Mouse (Mus musculus) activated CD4-positive, CD25-positive, alpha-beta regulatory T cell, adult 9 weeks (primary cell): Measurements from ENCODE around the gene Fam49a. TPM values are rescaled to one million over a fixed set of nuclear protein-coding genes. Genes with fewer than 3 reads are reported as not detected.

ENCODE experiments used
- polyA plus RNA-seq: library from polyadenylated mRNA; unstranded; fragments of 100-300 nt; shearing (Covaris generic); gene quantifications from one replicate; pipeline ENCODE4 v1.2.1, GENCODE M21; 2017

Gene Fam49a
- 63.4 TPM for polyA plus RNA-seq

DNA sequence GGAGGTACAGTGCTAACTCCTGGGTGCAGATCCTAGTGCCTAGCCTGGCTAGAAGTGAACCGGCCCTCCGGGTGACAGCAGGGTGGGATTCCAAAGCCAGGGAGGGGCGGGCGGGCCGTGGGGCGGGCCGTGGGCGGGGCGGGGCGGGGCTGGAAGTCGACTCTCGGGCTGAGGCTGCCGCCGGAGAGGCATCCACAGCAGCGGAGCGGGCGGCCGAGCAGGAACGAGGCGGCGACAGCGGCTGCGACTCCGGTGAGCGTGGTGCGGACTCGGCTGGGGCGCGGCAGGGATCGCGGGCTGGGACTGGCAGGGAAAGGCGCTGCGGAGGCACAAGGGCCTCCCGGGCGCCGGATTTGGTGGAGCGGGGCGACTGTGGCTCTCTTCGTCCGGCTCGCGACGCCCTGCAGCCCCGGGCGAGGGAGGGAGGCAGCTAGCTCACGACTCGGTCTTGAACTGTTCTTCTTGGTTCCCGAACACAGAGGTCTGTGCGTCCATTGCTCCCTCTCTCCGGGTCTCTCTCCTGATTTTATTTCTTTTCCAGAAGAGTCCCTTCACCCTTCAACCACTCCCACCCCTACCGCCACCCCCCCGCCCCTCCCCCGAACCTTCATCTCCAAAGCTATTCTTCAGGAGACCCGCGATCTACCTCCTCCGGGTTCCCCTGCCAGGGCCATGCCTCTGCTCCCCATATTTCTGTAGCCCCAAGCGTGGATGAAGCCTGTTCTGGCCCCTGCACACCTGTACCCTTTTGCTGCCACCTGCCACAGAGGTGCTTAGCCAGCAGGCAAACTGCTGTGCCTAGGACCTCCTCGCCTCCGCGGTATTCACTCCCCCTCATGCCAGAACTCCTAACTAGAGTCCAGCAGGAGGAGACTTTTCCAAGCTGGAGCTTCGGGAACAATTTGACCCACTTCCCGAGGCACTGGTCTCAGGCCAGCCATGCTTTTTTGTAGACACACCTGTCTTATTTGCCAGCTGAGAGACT, at the start of gene Fam49a:
Gene Fam49a (plus strand): TSS at position 153 of the 985 bp plus-strand sequence.

